Mouse (Mus musculus): Measurements from ENCODE around the gene Apc2.
"Not testable (repeated sequence)": the region's sequence is repeated elsewhere in the genome, so short reads cannot be mapped to it uniquely, and the experiment has no call there.

Apc2 gene

GRCm38 (mm10) chr10:80295618-80296425 is at the start of gene Apc2:
Apc2 (plus strand) TSS chr10:80295977.
- DNase-seq (ENCODE audit: low spot score in 2 of 2) = peak in 1 of 2 experiments; percentile 64

- no peak for DNase-seq (ENCODE audit: low spot score in 2 of 2)
These were observed 47.9 kb upstream of the Apc2 start for GRCm38 (mm10) chr10:80247849-80248248.

- DNase-seq (ENCODE audit: low spot score in 2 of 2) = not testable (repeated sequence)
These were observed 47.3 kb upstream of the Apc2 start for GRCm38 (mm10) chr10:80248437-80248836.

GRCm38 (mm10) chr10:80248971-80249640 is 46.7 kb upstream of the Apc2 start, which contains the start of gene Ndufs7:
Ndufs7 (plus strand) TSS chr10:80249121.
- DNase-seq (ENCODE audit: low spot score in 2 of 2) = peak; percentile 92 to 93

GRCm38 (mm10) chr10:80250059-80250458 is 45.7 kb upstream of the Apc2 start:
- no peak for DNase-seq (ENCODE audit: low spot score in 2 of 2)

GRCm38 (mm10) chr10:80250573-80250972 is 45.2 kb upstream of the Apc2 start:
- no peak for DNase-seq (ENCODE audit: low spot score in 2 of 2)

GRCm38 (mm10) chr10:80252011-80252410 is 43.8 kb upstream of the Apc2 start:
- no peak for DNase-seq (ENCODE audit: low spot score in 2 of 2)

- DNase-seq (ENCODE audit: low spot score in 2 of 2) = no peak
These were observed 43.1 kb upstream of the Apc2 start for GRCm38 (mm10) chr10:80252493-80253274.

GRCm38 (mm10) chr10:80253551-80253950 is 42.2 kb upstream of the Apc2 start:
- no peak for DNase-seq (ENCODE audit: low spot score in 2 of 2)

- DNase-seq (ENCODE audit: low spot score in 2 of 2) = no peak
These were observed 41.2 kb upstream of the Apc2 start for GRCm38 (mm10) chr10:80254331-80255297.

- DNase-seq (ENCODE audit: low spot score in 2 of 2) = no peak
These were observed 39.8 kb upstream of the Apc2 start for GRCm38 (mm10) chr10:80255881-80256535.

- no peak for DNase-seq (ENCODE audit: low spot score in 2 of 2)
These were observed 37.8 kb upstream of the Apc2 start for GRCm38 (mm10) chr10:80257936-80258335.

- DNase-seq (ENCODE audit: low spot score in 2 of 2) = no peak
These were observed 36.9 kb upstream of the Apc2 start for GRCm38 (mm10) chr10:80258752-80259462.

- DNase-seq (ENCODE audit: low spot score in 2 of 2) = no peak
These were observed 36.3 kb upstream of the Apc2 start for GRCm38 (mm10) chr10:80259463-80259805.

GRCm38 (mm10) chr10:80259861-80260641 is 35.7 kb upstream of the Apc2 start:
- peak in 1 of 2 experiments; percentile 67 for DNase-seq (ENCODE audit: low spot score in 2 of 2)

- peak; percentile 99 for DNase-seq (ENCODE audit: low spot score in 2 of 2)
These were observed 34.9 kb upstream of the Apc2 start, which contains the start of the genes Gamt and Dazap1 for GRCm38 (mm10) chr10:80260642-80261584. Gamt (minus strand) TSS chr10:80261012. Dazap1 (plus strand) TSS chr10:80261486.

- peak; percentile 96 to 98 for DNase-seq (ENCODE audit: low spot score in 2 of 2)
These were observed 34.2 kb upstream of the Apc2 start for GRCm38 (mm10) chr10:80261585-80261968.

- no peak for DNase-seq (ENCODE audit: low spot score in 2 of 2)
These were observed 33.6 kb upstream of the Apc2 start for GRCm38 (mm10) chr10:80262169-80262568.

Data from urinary bladder, postnatal 4 days (tissue).